Mouse (Mus musculus) bone marrow macrophage, adult 2 months (primary cell): ENCODE data around the gene Rptor.

ENCODE experiments used
- CTCF ChIP-seq: IDR thresholded peaks from 2 replicates; pipeline ENCODE4 v1.5.1; 2012; ENCODE audit warnings: low read depth, mild to moderate bottlenecking, low read length, moderate library complexity
- POLR2A ChIP-seq: IDR thresholded peaks from 2 replicates; pipeline ENCODE4 v1.6.1; 2012; ENCODE audit warnings: mild to moderate bottlenecking, low read depth, low read length, borderline replicate concordance

- no peak for TF ChIP-seq CTCF
- no peak for TF ChIP-seq POLR2A
Measured at GRCm38 (mm10) chr11:119758214-119758613, 155.5 kb downstream of the Rptor start.
